Mouse (Mus musculus): ENCODE measurements around the gene Ttc39d. TPM values are rescaled to one million over a fixed set of nuclear protein-coding genes. Genes with fewer than 3 reads are reported as not detected.

The Ttc39d gene
- polyA plus RNA-seq, 1 experiment from 2014 or later: not detected

DNA sequence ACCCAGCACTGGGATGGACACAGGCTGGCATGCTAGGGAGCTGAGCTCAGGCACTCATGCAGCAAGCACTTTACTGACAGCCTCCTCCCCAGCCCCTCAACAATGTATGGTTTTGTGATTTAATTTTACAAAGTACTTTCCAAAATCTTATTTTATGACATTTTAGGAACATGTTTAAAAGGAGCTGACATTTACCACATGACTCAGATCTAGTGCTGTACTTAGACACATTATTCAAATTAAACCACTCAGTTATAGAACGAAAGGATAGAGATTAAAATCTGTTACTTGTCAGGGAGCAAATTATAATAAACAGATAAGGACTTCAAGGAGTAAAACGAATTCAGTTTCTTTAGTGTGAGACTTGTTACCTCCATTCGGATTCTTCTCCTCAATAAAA, 28.2 kb downstream of the Ttc39d start:
- 77% methylated on average over 3 of the region's 3 CpGs for WGBS
- H3K4me3 ChIP-seq (ENCODE audit: low read depth, low read length): no peak overlapping the region
- no peaks in the 10 kb centered on the region for H3K9me3 ChIP-seq (ENCODE audit: low read depth, low read length)
- ATAC-seq (ENCODE audit: insufficient read depth) (no peak), DNase-seq (no peak)
- peaks cover 24% of the 10 kb centered on the region for H3K36me3 ChIP-seq (ENCODE audit: insufficient read depth)
- H3K9ac ChIP-seq: no peak overlapping the region
- H3K4me2 ChIP-seq: no peak overlapping the region
- TF ChIP-seq CTCF (IDR thresholded peaks at IDR 0.05; ENCODE audit: low read depth): no peak
- H3K4me1 ChIP-seq (ENCODE audit: insufficient read depth): no peaks in the 10 kb centered on the region
- H3K27ac ChIP-seq (ENCODE audit: low read depth): no peak overlapping the region
- no peaks in the 10 kb centered on the region for H3K27me3 ChIP-seq (ENCODE audit: insufficient read depth, low read length)

DNA sequence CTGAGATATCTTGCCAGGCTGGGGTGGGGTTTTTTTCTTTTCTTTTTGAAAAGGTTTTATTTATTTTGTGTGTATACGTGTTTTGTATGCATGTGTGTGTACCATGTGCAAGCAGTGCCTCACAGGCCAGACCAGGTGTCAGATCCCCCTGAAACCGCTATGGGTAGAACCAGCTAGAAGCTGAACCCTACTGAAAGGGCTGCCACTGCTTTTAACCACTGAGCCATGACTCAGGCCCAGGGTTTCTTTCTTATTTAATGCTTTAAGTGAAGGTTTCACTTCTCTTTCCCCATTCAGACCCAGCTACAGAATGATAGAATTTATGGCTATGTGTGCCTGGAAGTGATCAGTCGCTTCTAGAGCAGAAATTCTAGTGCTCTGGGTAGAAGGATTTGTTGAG, 29.5 kb downstream of the Ttc39d start:
- Histone ChIP-seq H3K36me3 (ENCODE audit: insufficient read depth) (peaks cover 33% of the 10 kb centered on the region), H3K9ac (no peak overlapping the region), H3K4me2 (no peak overlapping the region), H3K27ac (ENCODE audit: low read depth) (no peak overlapping the region), H3K27me3 (ENCODE audit: insufficient read depth, low read length) (no peaks in the 10 kb centered on the region), H3K9me3 (ENCODE audit: low read depth, low read length) (no peaks in the 10 kb centered on the region), H3K4me3 (ENCODE audit: low read depth, low read length) (no peak overlapping the region), H3K4me1 (ENCODE audit: insufficient read depth) (no peaks in the 10 kb centered on the region)
- no peak for ATAC-seq (ENCODE audit: insufficient read depth)
- no peak for TF ChIP-seq CTCF (IDR thresholded peaks at IDR 0.05; ENCODE audit: low read depth)
- 91% methylated on average over 3 of the region's 3 CpGs for WGBS
- no peak for DNase-seq

DNA sequence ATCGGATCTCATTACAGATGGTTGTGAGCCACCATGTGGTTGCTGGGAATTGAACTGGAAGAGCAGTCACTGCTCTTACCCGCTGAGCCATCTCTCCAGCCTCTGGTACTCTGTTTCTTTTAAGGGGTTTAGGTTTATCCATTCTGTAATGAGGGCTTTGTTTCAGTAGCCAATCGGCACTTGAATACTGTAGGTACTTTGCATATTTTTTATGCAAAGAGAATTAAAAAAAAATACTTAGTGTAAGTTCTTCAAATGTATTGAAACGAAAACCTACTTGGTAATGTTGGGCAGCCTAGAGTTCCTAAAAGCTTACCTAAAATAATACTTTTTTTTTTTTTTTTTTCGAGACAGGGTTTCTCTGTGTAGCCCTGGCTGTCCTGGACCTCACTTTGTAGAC, 30.2 kb downstream of the Ttc39d start:
- no peak for TF ChIP-seq CTCF (IDR thresholded peaks at IDR 0.05; ENCODE audit: low read depth)
- no peaks in the 10 kb centered on the region for H3K9me3 ChIP-seq (ENCODE audit: low read depth, low read length)
- no peaks in the 10 kb centered on the region for H3K4me1 ChIP-seq (ENCODE audit: insufficient read depth)
- DNase-seq: no peak
- no peak overlapping the region for H3K9ac ChIP-seq
- H3K36me3 ChIP-seq (ENCODE audit: insufficient read depth): peaks cover 39% of the 10 kb centered on the region
- no peak overlapping the region for H3K4me3 ChIP-seq (ENCODE audit: low read depth, low read length)
- 90% methylated on average over 5 of the region's 5 CpGs for WGBS
- H3K27ac ChIP-seq (ENCODE audit: low read depth): no peak overlapping the region
- no peaks in the 10 kb centered on the region for H3K27me3 ChIP-seq (ENCODE audit: insufficient read depth, low read length)
- no peak overlapping the region for H3K4me2 ChIP-seq
- no peak for ATAC-seq (ENCODE audit: insufficient read depth)

DNA sequence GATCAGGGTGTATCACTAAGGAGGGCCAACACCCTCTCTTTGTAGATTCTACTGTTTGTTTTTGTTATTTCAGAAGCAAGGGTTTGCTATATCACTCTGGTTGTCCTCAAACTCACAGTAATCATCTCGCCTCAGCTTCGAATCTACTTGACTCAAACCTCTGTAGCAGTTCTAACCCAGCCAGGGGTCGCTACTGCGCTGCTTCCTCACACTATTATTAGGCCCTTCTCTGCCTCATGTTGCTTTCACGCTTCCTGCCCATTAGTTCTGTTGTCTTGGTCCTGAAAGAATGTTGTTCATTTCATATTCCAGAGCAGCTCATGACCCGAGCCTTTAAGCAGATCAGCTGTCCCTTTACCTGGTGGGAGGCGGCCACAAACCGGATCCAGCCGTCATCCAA, 34.3 kb downstream of the Ttc39d start:
- ATAC-seq (ENCODE audit: insufficient read depth): no peak
- no peak overlapping the region for H3K27ac ChIP-seq (ENCODE audit: low read depth)
- H3K27me3 ChIP-seq (ENCODE audit: insufficient read depth, low read length): no peaks in the 10 kb centered on the region
- H3K9ac ChIP-seq: no peak overlapping the region
- peaks cover 79% of the 10 kb centered on the region for H3K36me3 ChIP-seq (ENCODE audit: insufficient read depth)
- TF ChIP-seq CTCF (IDR thresholded peaks at IDR 0.05; ENCODE audit: low read depth): no peak
- H3K4me3 ChIP-seq (ENCODE audit: low read depth, low read length): no peak overlapping the region
- H3K9me3 ChIP-seq (ENCODE audit: low read depth, low read length): no peaks in the 10 kb centered on the region
- 82% methylated on average over 9 of the region's 9 CpGs for WGBS
- no peak overlapping the region for H3K4me2 ChIP-seq
- no peaks in the 10 kb centered on the region for H3K4me1 ChIP-seq (ENCODE audit: insufficient read depth)
- no peak for DNase-seq

DNA sequence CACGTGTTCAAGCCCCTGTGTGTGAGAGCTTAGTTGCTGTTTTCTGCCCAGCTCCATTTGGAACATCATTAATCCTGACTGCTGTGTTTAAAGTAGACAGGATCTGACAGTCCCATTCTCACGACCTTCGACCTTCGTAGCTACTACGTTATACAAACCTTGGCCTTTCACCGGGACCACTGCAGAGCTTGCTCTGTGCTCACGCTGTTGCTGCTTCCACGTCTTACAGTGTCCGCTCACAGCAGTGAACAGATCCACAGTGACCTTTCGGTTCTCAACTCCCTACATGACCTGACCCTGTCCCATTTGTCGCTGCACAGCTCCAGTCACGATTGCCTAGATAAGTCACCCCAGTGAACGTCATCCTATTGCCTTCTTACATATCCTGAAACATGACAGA, 35.9 kb downstream of the Ttc39d start:
- Histone ChIP-seq H3K9me3 (ENCODE audit: low read depth, low read length) (no peaks in the 10 kb centered on the region), H3K9ac (no peak overlapping the region), H3K27ac (ENCODE audit: low read depth) (no peak overlapping the region), H3K36me3 (ENCODE audit: insufficient read depth) (peaks cover 82% of the 10 kb centered on the region), H3K4me3 (ENCODE audit: low read depth, low read length) (no peak overlapping the region), H3K4me2 (no peak overlapping the region), H3K27me3 (ENCODE audit: insufficient read depth, low read length) (no peaks in the 10 kb centered on the region), H3K4me1 (ENCODE audit: insufficient read depth) (no peaks in the 10 kb centered on the region)
- 37% methylated on average over 13 of the region's 13 CpGs for WGBS
- no peak for TF ChIP-seq CTCF (IDR thresholded peaks at IDR 0.05; ENCODE audit: low read depth)
- DNase-seq: peak; percentile 59
- peak; percentile 76 for ATAC-seq (ENCODE audit: insufficient read depth)

DNA sequence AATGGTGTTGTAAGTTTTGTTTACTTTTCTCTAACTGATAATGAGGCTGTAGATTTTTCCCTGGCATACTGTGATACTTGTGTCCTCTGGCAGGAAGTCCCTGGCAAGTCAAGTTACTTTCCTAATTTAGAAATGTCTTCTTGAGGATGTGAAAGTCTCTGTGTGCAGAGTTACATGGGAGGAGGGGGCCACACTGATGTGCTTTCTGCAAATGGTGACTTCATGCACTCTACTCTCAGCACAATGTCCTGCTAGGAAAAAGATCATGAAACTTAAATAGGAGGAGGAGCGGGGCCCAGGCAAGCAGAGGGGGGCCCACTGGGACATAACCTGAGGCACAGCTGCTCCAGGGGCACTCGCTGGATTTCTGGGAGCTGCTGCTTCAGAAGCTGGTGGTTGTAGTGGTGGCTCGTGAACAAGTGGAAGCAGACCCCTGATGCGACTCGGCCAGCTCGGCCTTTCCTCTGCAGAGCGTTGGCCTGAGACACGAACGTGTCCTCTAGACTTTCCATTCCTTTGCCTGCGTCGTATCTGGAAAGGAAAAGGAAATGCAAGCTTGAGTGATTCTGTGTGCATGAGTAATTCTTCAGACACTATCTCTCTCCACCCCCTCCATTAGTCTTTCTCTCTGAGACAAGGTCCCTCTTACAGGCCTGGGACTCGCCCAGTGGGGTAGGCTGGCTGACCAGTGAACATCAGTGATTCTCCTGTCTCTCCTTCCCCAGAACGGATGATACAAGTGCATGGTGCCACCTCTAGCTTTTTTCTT, 45.7 kb downstream of the Ttc39d start:
- H3K4me3 ChIP-seq (ENCODE audit: low read depth, low read length): no peak overlapping the region
- peak overlapping the region; percentile 70; the same call in 1 of the 2 replicates for H3K27ac ChIP-seq (ENCODE audit: low read depth)
- TF ChIP-seq CTCF (IDR thresholded peaks at IDR 0.05; ENCODE audit: low read depth): no peak
- no peaks in the 10 kb centered on the region for H3K27me3 ChIP-seq (ENCODE audit: insufficient read depth, low read length)
- no peak overlapping the region; the same call in 1 of the 2 replicates for H3K9ac ChIP-seq
- DNase-seq (peak; percentile 36), ATAC-seq (ENCODE audit: insufficient read depth) (peak; percentile 25; the same call in 1 of the 2 replicates)
- peaks cover 85% of the 10 kb centered on the region for H3K36me3 ChIP-seq (ENCODE audit: insufficient read depth)
- H3K4me1 ChIP-seq (ENCODE audit: insufficient read depth): no peaks in the 10 kb centered on the region
- WGBS: 68% methylated on average over 13 of the region's 13 CpGs
- no peaks in the 10 kb centered on the region for H3K9me3 ChIP-seq (ENCODE audit: low read depth, low read length)
- H3K4me2 ChIP-seq: no peak overlapping the region

DNA sequence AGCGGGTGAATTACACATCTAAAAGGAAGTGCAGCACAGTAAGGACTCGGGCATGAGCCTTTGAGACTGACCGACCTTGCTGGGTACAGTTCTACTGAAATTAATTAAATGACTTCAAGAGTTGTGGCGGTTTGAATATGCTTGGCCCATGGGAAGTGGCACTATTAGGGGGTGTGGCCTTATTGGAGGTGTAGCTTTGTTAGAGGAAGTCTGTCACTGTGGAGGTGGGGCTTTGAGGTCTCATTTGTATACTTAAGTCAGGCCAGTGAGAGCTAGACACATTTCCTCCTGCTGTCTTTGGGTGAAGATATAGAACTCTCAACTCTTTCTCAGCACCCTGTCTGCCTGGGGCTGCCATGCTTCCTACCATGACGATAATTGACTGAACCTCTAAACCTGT, 47.2 kb downstream of the Ttc39d start:
- Histone ChIP-seq H3K4me2 (no peak overlapping the region), H3K4me1 (ENCODE audit: insufficient read depth) (no peaks in the 10 kb centered on the region), H3K9me3 (ENCODE audit: low read depth, low read length) (no peaks in the 10 kb centered on the region), H3K27me3 (ENCODE audit: insufficient read depth, low read length) (no peaks in the 10 kb centered on the region), H3K36me3 (ENCODE audit: insufficient read depth) (peaks cover 87% of the 10 kb centered on the region), H3K4me3 (ENCODE audit: low read depth, low read length) (no peak overlapping the region), H3K9ac (no peak overlapping the region), H3K27ac (ENCODE audit: low read depth) (no peak overlapping the region)
- no peak for ATAC-seq (ENCODE audit: insufficient read depth)
- no peak for DNase-seq
- 91% methylated on average over 5 of the region's 5 CpGs for WGBS
- no peak for TF ChIP-seq CTCF (IDR thresholded peaks at IDR 0.05; ENCODE audit: low read depth)

All from lung, embryonic 14.5 days (tissue).